Mouse (Mus musculus): ENCODE results near the gene Dnajb9.
"Not testable (repeated sequence)": the region's sequence is repeated elsewhere in the genome, so short reads cannot be mapped to it uniquely, and the experiment has no call there.

Gene Dnajb9

GRCm38 (mm10) chr12:44209824-44210752 is at the start of gene Dnajb9:
Gene Dnajb9, minus strand, starts transcription at chr12:44210326.
- ATAC-seq (ENCODE audit: insufficient number of reproducible peaks, low FRiP score, low TSS enrichment): peak; percentile 98

DNA sequence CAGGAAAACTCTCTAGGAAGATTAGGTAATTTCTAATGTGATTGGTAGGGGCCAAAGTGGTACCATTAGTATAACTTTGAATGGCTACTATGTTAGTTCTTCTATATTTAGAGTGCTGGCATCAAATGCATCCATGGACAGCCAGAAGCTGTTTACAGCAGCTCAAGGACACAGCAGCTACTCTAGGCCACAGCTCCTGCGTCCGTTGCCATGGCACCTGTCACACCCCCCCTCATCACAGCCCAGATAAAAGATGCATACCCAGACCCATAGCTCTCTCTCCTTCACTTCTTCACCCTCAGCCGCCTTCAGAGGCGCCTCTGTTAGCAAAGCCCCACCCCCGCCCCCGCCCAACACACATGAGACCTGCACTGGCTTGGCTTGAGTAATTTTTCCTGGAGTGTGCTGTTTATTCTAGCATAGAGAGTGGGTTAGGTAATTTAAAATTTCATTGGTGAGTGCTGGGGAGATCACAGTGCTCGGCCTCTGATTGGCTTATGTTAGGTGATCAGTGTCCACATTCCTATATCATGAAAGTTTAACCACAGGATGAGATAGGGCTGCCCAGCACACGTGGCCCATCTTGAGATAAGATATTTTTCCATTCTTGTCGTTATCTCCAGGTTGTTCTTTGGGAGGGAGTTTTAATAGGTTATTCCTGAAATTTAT is 38.3 kb upstream of the Dnajb9 start:
- ATAC-seq (ENCODE audit: insufficient number of reproducible peaks, low FRiP score, low TSS enrichment): no peak

- ATAC-seq (ENCODE audit: insufficient number of reproducible peaks, low FRiP score, low TSS enrichment): no peak
Measured at GRCm38 (mm10) chr12:44245739-44246138, 35.6 kb upstream of the Dnajb9 start.

- no peak for ATAC-seq (ENCODE audit: insufficient number of reproducible peaks, low FRiP score, low TSS enrichment)
Measured at GRCm38 (mm10) chr12:44242407-44242806, 32.3 kb upstream of the Dnajb9 start.

DNA sequence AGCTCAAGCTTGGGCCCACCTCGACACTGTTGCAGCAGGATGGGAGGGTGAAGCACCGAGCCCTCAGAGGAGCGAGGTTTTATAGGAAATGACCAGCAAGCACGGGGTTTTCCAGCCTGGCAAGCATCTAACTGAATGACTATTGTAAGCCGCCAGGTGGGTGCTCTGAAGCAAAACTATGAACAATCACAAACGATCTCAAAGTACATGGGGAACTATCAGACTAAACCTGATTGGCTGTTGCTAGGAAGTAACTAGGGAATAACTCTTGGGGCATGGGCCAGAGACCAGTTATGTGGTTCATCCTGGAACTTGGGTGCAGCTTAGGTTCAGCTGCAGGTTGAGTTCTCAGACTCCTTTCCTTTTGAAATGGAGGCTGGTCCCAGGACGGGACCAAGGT is 31.0 kb upstream of the Dnajb9 start:
- ATAC-seq (ENCODE audit: insufficient number of reproducible peaks, low FRiP score, low TSS enrichment): no peak

DNA sequence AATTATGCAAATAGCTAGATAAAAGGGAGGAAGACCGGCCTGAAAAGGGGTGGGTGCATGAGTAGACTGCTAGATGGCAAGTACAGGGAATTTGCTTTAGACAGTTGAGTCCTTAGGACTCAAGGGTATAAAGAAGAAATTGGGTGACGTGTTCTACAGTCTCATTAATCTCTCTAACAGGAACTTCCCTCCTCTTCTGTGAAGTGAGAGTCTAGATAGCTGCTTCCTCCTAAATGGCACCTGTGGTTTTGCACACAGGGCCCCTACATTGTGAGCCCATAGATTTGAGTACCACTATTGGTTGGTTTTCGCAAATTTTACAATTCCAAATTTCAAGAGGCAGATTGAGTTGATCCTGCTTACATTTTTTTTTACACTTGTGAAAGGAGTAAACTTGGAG is 14.5 kb upstream of the Dnajb9 start:
- no peak for ATAC-seq (ENCODE audit: insufficient number of reproducible peaks, low FRiP score, low TSS enrichment)

DNA sequence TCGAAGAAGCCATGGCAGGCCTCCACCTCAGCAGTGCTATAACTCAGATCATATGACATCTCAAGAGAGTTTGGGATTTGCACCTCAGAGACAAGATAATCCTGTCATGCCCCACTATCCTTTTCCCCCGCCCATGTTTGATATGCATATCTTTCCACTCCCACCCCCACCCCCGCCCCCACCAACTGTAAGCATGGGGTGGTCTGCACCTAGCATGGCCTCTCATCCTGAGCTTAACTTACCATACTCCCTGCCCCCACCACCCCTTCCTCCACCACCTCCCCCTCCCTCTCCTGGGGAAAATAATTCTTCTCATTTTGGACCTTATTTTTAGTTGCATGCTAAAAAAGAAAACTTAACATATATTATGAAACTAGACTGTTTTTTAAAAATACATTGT is 12.9 kb upstream of the Dnajb9 start:
- no peak for ATAC-seq (ENCODE audit: insufficient number of reproducible peaks, low FRiP score, low TSS enrichment)

GRCm38 (mm10) chr12:44221651-44222356 is 11.7 kb upstream of the Dnajb9 start:
- peak; percentile 70; the same call in 1 of the 2 replicates for ATAC-seq (ENCODE audit: insufficient number of reproducible peaks, low FRiP score, low TSS enrichment)

DNA sequence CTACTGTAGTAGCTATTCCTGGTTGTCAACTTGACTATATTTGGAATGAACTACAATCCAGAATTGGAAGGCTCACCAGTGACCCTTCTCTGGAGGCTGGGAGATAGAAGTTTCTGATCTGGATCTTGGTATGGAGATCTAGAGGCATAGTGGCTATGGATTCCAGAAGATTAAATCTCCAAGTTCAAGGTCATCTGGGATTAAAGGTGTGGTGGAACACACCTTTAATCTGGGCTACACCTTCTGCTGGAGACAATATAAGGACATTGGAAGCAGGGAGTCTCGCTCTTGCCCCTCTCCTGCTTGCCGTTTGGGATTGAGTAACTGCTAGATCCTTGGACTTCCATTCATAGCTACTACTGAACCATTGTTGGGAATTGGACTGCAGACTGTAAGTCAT is 10.9 kb upstream of the Dnajb9 start, which contains the start of gene Pnpla8:
Gene Pnpla8 (plus strand): TSS at position 301 of the 400 bp plus-strand sequence.
- ATAC-seq (ENCODE audit: insufficient number of reproducible peaks, low FRiP score, low TSS enrichment): not testable (repeated sequence)

DNA sequence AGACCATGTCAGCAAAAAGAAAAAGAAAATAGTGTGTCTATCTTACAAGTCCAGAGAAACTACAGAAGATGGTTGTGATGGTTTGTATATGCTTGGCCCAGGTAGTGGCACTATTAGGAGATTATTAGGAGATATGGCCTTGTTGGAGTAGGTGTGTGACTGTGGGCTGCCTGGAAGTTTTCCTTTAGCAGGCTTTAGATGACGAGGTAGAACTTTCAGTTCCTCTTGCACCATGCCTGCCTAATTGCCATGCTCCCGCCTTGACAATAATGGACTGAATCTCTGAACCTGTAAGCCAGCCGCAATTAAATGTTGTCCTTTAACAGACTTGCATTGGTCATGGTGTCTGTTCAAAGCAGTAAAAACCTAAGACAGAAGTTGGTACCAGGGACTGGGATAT is 1.4 kb upstream of the Dnajb9 start:
- no peak for ATAC-seq (ENCODE audit: insufficient number of reproducible peaks, low FRiP score, low TSS enrichment)

GRCm38 (mm10) chr12:44209141-44209823 is 844 bp downstream of the Dnajb9 start:
- peak; percentile 42 for ATAC-seq (ENCODE audit: insufficient number of reproducible peaks, low FRiP score, low TSS enrichment)

DNA sequence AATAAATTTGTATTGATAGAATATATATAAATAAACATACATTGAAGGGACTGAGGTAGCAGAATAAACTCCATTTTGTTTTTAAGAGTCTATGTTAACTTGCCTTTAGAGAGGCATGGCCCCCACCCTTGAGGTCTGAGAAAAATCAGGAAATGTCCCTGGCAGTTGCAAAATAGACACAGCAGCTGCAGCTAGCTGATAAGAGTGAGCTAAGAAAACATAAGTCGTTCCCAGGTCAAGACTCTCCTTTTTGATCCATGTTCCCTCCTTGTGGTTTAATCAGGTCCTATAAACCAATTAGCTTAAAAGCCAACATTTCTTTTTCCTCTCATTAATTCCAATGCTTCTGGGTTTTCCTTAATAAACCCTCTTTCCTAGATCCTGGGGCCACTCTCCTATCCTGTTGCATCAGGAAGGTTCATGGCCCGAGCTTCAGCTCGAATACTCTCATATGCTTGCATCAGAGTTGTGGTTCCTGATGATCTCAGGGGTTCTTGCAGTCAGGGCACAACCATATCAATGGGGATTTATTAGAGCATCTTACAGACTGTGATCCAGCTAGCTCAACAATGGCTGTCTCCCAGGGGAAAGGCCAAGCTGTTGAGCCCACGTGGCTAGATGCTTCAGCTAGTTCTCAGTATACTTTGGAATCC is 12.1 kb downstream of the Dnajb9 start:
- no peak for ATAC-seq (ENCODE audit: insufficient number of reproducible peaks, low FRiP score, low TSS enrichment)

DNA sequence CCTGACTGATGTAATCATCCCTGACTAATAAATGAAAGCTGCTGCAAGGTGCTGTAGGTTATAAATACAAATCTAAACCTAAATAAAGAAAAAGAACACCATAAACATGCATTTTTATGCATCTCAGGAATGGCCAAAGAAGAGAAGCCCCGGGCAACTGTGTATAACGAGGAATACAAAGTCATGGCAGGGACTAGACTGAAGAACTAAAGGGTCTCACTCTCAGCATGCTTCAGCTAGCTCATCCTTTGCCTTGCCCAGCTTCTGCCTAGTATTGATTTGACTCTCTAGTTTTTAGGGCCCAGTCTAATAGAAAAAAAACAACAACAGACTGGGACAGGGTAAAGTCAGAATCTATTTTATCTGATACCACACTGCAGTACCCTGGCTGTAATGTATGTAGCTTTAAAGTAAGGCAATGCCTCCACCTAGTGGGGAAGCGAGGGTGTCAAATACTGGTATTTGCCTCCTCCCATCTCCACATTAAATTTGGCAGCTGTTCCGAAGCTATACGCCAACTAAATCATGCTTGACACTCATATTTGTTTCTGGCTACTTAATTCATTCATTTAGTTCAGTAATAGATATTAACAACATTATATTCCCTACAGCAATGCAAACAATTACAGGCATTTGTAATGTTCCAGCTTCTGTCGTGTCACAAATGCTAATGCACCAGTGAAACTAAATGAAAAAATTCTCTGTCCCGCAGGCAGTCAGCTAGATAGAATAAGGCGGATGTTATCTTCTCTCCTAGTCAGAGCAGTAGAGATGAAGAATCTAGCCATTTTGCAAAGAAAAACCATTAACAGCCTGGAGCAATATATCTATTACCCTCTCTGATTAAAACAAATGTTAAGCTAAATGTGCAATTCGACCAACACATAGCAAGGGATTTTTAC is 28.8 kb downstream of the Dnajb9 start:
- ATAC-seq (ENCODE audit: insufficient number of reproducible peaks, low FRiP score, low TSS enrichment): peak; percentile 89

DNA sequence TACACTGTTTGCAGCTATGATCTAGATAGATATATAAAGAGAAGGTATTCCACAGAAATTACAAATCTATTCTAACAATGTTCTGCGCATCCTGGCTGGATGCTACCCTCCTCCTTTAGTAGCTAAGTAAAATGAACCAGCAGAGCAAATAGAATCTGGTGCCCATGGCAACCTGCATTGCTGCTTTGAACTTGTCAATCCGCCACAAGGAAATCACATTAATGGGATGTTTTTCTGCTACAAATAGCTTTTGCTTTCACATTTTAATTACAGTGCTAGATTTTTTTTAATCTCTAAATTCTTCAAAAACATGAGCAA is 33.1 kb downstream of the Dnajb9 start:
- ATAC-seq (ENCODE audit: insufficient number of reproducible peaks, low FRiP score, low TSS enrichment): no peak

GRCm38 (mm10) chr12:44176331-44177037 is 33.6 kb downstream of the Dnajb9 start:
- no peak for ATAC-seq (ENCODE audit: insufficient number of reproducible peaks, low FRiP score, low TSS enrichment)

DNA sequence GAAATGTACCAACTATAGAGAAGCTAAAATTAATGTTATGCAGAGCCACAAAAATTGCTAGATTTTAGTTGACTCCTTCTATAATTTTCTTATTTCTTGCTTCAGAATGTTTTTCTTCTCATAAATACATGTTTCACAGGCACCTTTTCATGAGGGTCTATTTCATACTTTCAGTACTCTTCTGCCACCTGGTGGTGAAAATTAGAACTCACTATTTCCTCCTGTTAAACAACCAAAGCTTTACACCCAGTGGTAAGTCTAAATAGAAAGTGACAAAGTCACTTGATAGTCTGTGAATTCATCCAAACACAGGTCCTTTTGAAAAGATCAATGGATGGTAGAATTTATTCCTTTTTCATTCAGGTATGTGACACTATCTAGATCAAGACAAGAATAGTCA is 43.2 kb downstream of the Dnajb9 start:
- ATAC-seq (ENCODE audit: insufficient number of reproducible peaks, low FRiP score, low TSS enrichment): no peak

GRCm38 (mm10) chr12:44159349-44159748 is 50.8 kb downstream of the Dnajb9 start:
- ATAC-seq (ENCODE audit: insufficient number of reproducible peaks, low FRiP score, low TSS enrichment): no peak
